Mouse (Mus musculus): ENCODE measurements around the gene Prkcz. TPM values are rescaled to one million over a fixed set of nuclear protein-coding genes. Genes with fewer than 3 reads are reported as not detected.

Prkcz gene
- polyA plus RNA-seq, 1 experiment from 2014 or later, result 3.0 TPM

DNA sequence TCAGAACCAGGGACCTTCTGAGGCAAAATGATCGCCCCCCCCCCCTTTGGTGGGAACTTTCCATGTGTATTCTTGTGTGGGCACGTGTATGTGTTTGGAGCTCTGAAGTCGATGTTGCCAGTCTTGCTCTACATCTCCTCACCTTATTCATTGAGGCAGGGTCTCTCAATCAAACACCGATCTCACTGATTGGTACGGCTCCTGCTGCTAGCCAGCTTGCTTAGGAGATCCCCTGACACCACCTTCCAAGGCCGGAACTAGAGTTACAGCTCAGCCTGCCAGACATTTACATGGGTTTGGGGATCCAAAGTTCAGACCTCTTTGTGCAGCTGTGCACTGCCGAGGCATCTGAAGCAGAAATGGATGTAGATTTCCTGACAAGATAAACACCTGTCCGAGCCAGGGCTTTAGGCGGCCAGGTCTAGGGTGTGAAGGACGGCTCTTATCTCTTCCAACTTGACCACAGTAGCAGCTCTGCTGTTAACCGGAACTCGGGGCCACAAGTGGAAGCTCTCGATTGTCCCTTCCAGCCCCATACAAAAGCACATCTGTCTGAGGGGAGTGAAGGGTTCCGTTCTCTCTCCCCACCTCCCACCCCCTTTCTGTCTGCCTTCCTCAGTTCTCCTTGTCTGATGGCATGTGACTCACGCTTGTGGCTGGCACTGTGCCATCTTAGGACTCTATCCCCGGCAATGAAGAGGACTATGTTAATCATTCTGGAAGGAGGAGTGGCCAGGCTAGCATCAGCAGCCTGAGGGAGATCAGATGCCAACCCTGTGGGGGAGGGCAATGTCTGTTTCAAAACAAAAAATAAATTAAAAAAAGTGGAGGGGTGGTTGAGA lies 81.0 kb downstream of the Prkcz start:
- no peak overlapping the region for H3K4me2 ChIP-seq (ENCODE audit: low read depth, low read length)
- no peak overlapping the region for H3K4me3 ChIP-seq (ENCODE audit: low read depth, low read length)
- ATAC-seq, result peak; percentile 88

GRCm38 (mm10) chr4:155279054-155279453 lies 82.1 kb downstream of the Prkcz start:
- 68% methylated on average over 8 of the region's 8 CpGs for WGBS (ENCODE audit: insufficient replicate concordance)
- ATAC-seq, result no peak

More for the DNA sequence above, 81.0 kb downstream of the Prkcz start:
- Histone ChIP-seq H3K27ac (ENCODE audit: low read depth) (no peak overlapping the region), H3K9me3 (ENCODE audit: low read length) (no peaks in the 10 kb centered on the region), H3K36me3 (replicated peaks; ENCODE audit: insufficient read depth, low read length) (no peaks in the 10 kb centered on the region), H3K9ac (replicated peaks) (no peak overlapping the region), H3K4me1 (ENCODE audit: insufficient read depth) (peaks cover 7% of the 10 kb centered on the region; the same call in 1 of the 2 replicates), H3K27me3 (ENCODE audit: insufficient read depth, low read length) (no peaks in the 10 kb centered on the region)
- no peak for TF ChIP-seq CTCF (IDR thresholded peaks at IDR 0.05; ENCODE audit: low read depth)
- TF ChIP-seq EP300 (IDR thresholded peaks at IDR 0.05; ENCODE audit: low read depth), result no peak
- peak; percentile 46 for DNase-seq
- WGBS (ENCODE audit: insufficient replicate concordance), result 53% methylated on average over 16 of the region's 16 CpGs

DNA sequence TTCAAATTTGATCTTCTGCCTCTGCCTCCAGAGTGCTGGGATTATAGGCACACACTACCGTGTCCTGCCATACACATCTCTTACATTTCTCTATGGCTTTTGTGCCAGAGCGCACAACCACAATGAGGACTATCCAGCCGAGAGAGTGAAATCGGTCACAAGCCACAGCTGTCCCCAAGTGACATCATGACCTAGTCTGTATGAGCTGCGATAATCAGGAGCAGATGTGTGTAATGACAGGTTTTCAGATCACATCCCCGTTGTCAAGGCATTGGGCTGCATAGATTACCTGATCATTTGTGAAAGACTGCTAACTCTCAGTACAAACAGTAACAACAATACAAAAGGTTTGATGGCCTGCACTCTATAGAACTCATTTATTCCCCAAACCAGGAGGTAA lies 83.2 kb downstream of the Prkcz start:
- no peak for TF ChIP-seq EP300 (IDR thresholded peaks at IDR 0.05; ENCODE audit: low read depth)
- TF ChIP-seq CTCF (IDR thresholded peaks at IDR 0.05; ENCODE audit: low read depth), result no peak
- Histone ChIP-seq H3K27me3 (ENCODE audit: insufficient read depth, low read length) (no peaks in the 10 kb centered on the region), H3K9me3 (ENCODE audit: low read length) (no peaks in the 10 kb centered on the region), H3K4me1 (ENCODE audit: insufficient read depth) (peaks cover 7% of the 10 kb centered on the region; the same call in 1 of the 2 replicates), H3K4me3 (ENCODE audit: low read depth, low read length) (no peak overlapping the region), H3K4me2 (ENCODE audit: low read depth, low read length) (no peak overlapping the region), H3K36me3 (replicated peaks; ENCODE audit: insufficient read depth, low read length) (no peaks in the 10 kb centered on the region), H3K27ac (ENCODE audit: low read depth) (no peak overlapping the region), H3K9ac (replicated peaks) (no peak overlapping the region)
- 65% methylated on average over 6 of the region's 6 CpGs for WGBS (ENCODE audit: insufficient replicate concordance)
- no peak for DNase-seq
- no peak for ATAC-seq

More at GRCm38 (mm10) chr4:155279054-155279453, 82.1 kb downstream of the Prkcz start:
- H3K4me2 ChIP-seq (ENCODE audit: low read depth, low read length), result no peak overlapping the region
- H3K27ac ChIP-seq (ENCODE audit: low read depth), result no peak overlapping the region
- H3K9ac ChIP-seq (replicated peaks), result no peak overlapping the region
- no peaks in the 10 kb centered on the region for H3K9me3 ChIP-seq (ENCODE audit: low read length)
- H3K4me3 ChIP-seq (ENCODE audit: low read depth, low read length), result no peak overlapping the region
- TF ChIP-seq CTCF (IDR thresholded peaks at IDR 0.05; ENCODE audit: low read depth), result 0 out of 2 replicates have a peak, but pooled peaks have one; percentile 34
- no peak for TF ChIP-seq EP300 (IDR thresholded peaks at IDR 0.05; ENCODE audit: low read depth)
- peaks cover 7% of the 10 kb centered on the region; the same call in 1 of the 2 replicates for H3K4me1 ChIP-seq (ENCODE audit: insufficient read depth)
- DNase-seq, result no peak
- H3K27me3 ChIP-seq (ENCODE audit: insufficient read depth, low read length), result no peaks in the 10 kb centered on the region
- H3K36me3 ChIP-seq (replicated peaks; ENCODE audit: insufficient read depth, low read length), result no peaks in the 10 kb centered on the region

DNA sequence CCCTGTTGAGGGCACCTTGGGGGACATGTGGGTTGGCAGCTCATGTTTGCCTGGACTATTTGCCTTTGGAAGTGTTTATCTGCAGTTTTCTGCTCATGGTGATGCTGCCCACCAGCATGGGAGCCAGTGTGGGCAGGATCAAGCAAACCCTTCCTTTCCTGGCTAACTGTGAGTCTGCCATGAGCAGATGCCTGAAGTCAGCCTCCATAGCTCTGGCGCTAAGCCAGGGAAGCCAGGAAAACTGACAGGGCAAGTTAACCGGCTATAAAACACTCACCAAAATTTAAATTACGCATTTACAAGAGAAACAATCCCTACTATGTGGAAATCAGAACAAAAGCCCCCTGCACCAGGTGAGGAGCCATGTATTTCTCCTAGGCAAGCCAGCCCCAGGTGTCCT lies 86.3 kb downstream of the Prkcz start:
- H3K9me3 ChIP-seq (ENCODE audit: low read length), result no peaks in the 10 kb centered on the region
- no peak overlapping the region for H3K9ac ChIP-seq (replicated peaks)
- H3K36me3 ChIP-seq (replicated peaks; ENCODE audit: insufficient read depth, low read length), result no peaks in the 10 kb centered on the region
- DNase-seq (no peak), ATAC-seq (no peak)
- H3K4me1 ChIP-seq (ENCODE audit: insufficient read depth), result no peaks in the 10 kb centered on the region
- no peak overlapping the region for H3K27ac ChIP-seq (ENCODE audit: low read depth)
- TF ChIP-seq EP300 (IDR thresholded peaks at IDR 0.05; ENCODE audit: low read depth) (no peak), CTCF (IDR thresholded peaks at IDR 0.05; ENCODE audit: low read depth) (no peak)
- 67% methylated on average over 3 of the region's 3 CpGs for WGBS (ENCODE audit: insufficient replicate concordance)
- no peak overlapping the region for H3K4me3 ChIP-seq (ENCODE audit: low read depth, low read length)
- H3K4me2 ChIP-seq (ENCODE audit: low read depth, low read length), result no peak overlapping the region
- H3K27me3 ChIP-seq (ENCODE audit: insufficient read depth, low read length), result no peaks in the 10 kb centered on the region

DNA sequence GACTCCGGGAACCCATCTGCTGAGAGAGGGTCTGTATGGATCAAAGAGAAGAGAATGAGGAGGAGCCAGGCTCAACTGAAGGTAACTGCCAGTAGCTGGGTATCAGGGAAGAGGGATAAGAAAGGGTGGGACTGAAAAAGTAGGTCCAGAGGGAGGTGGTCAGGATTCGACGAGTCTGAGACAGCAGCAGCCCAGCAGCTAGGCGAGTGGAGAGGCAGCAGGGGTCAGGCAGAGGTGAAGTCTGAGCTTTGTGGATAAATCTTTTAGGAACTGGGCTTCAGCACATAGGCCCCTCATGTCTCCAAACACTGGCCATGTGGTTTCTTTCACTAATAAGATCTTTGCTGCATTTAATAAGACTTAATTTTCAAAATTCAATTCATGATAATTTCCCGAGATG lies 86.7 kb downstream of the Prkcz start:
- no peak overlapping the region for H3K27ac ChIP-seq (ENCODE audit: low read depth)
- no peak overlapping the region for H3K9ac ChIP-seq (replicated peaks)
- no peak overlapping the region for H3K4me3 ChIP-seq (ENCODE audit: low read depth, low read length)
- ATAC-seq, result no peak
- H3K4me1 ChIP-seq (ENCODE audit: insufficient read depth), result no peaks in the 10 kb centered on the region
- no peaks in the 10 kb centered on the region for H3K36me3 ChIP-seq (replicated peaks; ENCODE audit: insufficient read depth, low read length)
- no peak for DNase-seq
- WGBS (ENCODE audit: insufficient replicate concordance), result 57% methylated on average over 5 of the region's 5 CpGs
- H3K27me3 ChIP-seq (ENCODE audit: insufficient read depth, low read length), result no peaks in the 10 kb centered on the region
- no peak for TF ChIP-seq CTCF (IDR thresholded peaks at IDR 0.05; ENCODE audit: low read depth)
- no peak for TF ChIP-seq EP300 (IDR thresholded peaks at IDR 0.05; ENCODE audit: low read depth)
- H3K4me2 ChIP-seq (ENCODE audit: low read depth, low read length), result no peak overlapping the region
- no peaks in the 10 kb centered on the region for H3K9me3 ChIP-seq (ENCODE audit: low read length)

GRCm38 (mm10) chr4:155268382-155268781 lies 92.8 kb downstream of the Prkcz start:
- Histone ChIP-seq H3K36me3 (replicated peaks; ENCODE audit: insufficient read depth, low read length) (no peaks in the 10 kb centered on the region), H3K9me3 (ENCODE audit: low read length) (no peaks in the 10 kb centered on the region), H3K4me3 (ENCODE audit: low read depth, low read length) (no peak overlapping the region), H3K27ac (ENCODE audit: low read depth) (no peak overlapping the region), H3K27me3 (ENCODE audit: insufficient read depth, low read length) (no peaks in the 10 kb centered on the region), H3K4me2 (ENCODE audit: low read depth, low read length) (no peak overlapping the region), H3K9ac (replicated peaks) (no peak overlapping the region), H3K4me1 (ENCODE audit: insufficient read depth) (no peaks in the 10 kb centered on the region)
- 16% methylated on average over 5 of the region's 5 CpGs for WGBS (ENCODE audit: insufficient replicate concordance)
- DNase-seq, result peak; percentile 77
- ATAC-seq, result no peak
- no peak for TF ChIP-seq EP300 (IDR thresholded peaks at IDR 0.05; ENCODE audit: low read depth)
- peak; percentile 71 for TF ChIP-seq CTCF (IDR thresholded peaks at IDR 0.05; ENCODE audit: low read depth)
